Mouse (Mus musculus): ENCODE results near the gene Zmynd8.
A peak's percentile ranks its signal among the peaks of the same experiment; 100 is the strongest.

Gene Zmynd8

DNA sequence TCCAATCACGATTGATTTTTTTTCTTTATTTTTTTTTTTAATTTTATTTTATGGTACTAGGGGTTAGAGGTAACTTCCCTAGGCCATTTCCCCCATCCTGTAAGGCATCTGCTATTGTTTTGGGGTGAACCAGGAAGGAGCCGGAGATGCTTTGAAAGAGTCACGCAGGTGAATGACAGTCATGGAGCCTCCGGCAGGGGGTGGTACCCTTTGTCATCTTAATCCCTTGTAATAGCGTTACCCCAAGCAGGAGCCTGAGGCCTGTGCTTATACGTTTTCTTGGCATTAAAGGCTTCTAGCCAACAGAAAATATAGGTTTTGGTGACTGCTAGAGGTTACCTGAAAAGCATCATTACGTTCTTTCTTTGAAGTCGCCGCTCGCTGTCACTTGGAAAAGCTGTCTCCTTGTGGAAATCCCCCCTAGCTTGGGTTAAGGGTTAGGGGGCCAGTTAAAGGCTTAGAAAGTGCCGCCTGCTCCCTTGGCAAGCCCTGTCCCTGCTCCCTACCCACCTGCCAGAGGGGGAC is 157.2 kb downstream of the Zmynd8 start:
- no peak for DNase-seq

DNA sequence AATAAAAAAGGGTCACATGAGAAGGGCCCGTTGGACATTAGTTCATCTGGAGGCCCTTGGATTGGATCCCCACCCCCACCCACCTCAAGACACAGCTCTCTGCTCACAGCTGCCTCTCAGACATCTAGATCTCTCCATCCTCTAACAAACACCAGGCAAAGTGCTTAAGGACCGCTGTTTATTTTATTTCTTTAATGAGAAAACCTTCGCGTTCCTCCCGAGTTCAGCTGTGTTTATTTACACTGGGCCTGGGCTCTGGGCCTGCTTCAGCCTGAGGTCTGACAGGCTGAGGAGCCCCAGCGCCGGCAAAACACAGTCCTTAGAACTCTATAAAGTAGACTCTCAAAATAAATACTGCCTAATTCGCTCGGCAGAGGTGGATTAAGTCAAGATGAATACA is 157.8 kb downstream of the Zmynd8 start:
- DNase-seq: no peak

DNA sequence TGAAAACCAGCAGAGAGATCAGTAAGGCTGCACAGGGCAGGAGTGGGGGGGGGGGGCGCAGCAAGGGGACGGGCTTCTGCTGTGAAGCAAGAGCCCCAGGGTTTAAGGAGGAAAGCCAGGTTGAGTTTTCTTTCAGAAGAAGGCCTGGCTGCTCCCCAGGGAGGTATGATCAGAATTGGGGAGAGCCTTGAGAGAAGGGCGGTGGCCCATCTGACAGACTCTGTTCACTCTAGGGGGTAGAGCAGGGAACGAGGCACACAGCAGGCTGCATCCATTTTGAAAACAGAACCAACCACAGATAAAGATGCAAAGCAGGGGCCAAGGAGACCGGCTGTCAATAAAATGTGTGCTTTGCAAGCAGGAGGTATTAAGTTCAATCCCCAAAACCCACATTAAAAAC is 158.4 kb downstream of the Zmynd8 start:
- DNase-seq: no peak

DNA sequence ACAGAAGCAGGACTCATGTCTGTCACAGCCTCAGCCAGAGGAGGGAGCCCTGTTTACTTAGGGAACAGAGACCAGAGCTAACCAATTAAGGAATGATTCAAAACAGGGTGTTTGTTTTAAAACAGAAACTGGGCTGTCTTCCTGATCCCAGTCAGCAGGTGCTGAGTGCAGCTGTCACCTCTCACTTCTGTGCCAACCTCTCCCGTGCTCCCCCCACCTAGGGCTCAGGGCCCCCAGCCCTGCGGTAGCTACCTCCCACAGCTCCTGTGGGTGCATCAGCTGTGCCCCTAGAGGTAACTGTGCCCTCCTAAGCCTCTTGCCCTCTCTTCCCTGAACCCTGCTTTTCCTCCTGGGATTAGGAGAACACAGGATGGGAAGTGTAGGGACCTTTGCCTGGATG is 162.5 kb downstream of the Zmynd8 start:
- peak in 1 of 2 experiments; percentile 25 for DNase-seq

Data from cerebellum, postnatal 14 days (tissue).